Mouse (Mus musculus) hindlimb bud, embryonic 11.5 days (tissue): ENCODE data around the gene Sh3bgr.

Source experiments
- DNase-seq: peaks from one replicate; pipeline ENCODE4 v3.0.0-alpha.2; 2012; ENCODE audit warnings: low read depth, low spot score; ENCODE audit errors: extremely low spot score

The Sh3bgr gene

DNA sequence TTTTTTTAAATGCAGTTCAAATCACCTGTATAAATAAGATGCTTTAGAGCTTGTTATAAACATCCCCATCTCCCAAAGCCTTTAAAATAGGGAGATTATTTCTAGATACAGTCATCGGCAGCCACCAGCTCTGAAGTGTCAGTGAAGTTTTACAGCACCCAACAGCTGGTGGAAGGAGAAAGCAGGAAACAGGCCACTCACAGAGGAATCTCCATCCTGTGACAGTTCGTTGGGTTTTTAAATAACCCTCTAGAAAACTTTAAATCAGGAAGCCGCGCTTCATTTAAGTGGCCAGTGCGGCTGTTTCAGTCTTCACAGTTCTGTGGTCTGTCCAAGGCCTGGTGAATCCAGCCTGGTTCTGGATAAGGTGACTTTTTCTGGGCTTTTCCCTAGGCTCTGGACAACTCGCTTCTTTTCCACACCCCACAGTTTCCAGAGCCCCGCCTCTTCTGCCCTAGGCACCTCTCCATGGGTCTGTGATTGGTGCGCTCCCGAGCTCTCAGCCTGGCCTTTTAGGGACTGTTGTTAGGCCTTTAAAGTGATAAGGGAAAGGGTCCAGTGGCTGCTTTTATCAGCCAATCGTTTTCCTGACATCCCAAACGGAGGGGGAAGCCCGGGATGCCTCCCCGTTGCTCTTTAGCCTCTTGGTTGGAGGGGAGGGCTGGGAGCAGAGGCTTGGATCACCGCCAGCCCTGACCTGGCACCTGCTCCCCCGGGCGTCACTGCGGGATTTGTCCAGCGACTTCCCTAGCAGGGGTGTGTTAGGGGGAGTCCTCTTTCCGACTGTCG is at the start of gene Sh3bgr:
TSS of gene Sh3bgr (plus strand) at position 538 of the 789 bp plus-strand sequence.
- DNase-seq = no peak

DNA sequence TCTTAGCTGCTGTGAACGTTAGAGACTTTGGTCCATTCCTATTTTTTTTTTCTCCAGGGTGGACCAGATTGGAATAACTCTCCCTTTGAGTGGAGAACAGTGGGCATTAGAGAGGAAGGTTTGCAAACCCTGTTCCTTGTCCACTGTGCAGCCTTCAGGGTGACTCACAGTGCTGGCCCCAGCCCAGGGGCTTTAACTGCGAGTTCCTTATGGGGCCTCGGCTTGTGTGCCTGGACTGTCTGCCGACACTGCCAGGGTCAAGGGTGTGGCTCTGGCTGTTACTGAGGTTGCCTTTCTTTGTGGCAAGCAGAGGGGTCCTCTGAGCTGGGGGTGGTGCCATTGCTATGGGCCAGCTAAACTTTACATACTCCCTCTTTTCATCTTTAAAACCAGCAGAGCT is 49.3 kb upstream of the Sh3bgr start:
- DNase-seq = no peak

DNA sequence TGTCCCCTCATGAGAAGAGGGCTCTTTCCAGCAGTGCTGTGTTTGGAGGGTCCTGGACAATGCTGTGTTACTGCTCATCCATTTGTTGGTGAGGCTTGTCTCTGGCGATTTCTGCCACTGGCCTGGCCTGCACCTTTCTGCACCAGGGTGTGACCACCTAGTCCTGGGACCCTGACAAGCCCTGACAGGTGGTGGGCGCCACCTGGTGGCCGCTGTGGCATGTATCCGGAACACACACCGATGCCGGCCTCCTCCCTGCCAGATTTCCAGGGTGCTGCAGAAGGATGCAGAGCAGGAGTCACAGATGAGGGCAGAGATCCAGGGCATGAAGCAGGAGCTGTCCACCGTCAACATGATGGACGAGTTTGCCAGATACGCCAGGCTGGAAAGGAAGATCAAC is 48.7 kb upstream of the Sh3bgr start:
- no peak for DNase-seq

DNA sequence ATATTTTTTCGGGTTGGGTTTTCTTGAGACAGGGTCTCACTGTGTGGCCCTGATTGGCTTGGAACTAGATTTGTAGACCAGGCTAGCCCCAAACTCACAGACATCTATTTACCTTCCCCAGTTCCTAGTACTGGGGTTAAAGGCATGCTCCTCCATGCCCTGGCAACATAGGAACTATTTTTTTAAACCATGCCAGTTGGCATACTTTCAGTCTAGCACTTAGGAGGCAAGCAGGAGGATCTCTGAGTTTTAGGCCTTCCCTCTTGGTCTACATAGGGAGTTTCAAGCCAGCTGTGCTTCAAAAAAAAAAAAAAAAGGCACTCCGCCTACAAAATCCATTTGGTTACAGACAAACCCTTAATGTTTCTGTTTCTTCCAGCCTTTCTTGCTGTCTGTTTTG is 45.8 kb upstream of the Sh3bgr start:
- DNase-seq = no peak

DNA sequence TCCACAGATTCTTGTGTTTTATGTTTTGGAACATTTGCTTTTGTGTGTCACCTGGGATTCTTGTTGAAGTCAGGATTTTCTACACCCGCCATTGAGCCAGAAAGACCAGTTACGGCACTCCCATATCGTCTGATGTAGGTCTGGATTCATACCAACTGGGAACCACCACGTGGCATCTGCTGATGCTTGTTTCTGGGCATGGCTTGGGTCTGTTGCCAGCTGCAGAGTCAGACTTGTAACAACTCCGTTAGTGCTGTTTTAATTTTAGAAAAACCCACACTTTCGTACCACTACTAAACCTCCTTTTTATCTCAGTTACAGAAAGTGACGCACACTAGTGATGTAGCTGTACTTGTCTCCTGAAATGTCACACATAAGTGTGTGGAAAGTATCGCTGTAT is 44.2 kb upstream of the Sh3bgr start:
- no peak for DNase-seq

DNA sequence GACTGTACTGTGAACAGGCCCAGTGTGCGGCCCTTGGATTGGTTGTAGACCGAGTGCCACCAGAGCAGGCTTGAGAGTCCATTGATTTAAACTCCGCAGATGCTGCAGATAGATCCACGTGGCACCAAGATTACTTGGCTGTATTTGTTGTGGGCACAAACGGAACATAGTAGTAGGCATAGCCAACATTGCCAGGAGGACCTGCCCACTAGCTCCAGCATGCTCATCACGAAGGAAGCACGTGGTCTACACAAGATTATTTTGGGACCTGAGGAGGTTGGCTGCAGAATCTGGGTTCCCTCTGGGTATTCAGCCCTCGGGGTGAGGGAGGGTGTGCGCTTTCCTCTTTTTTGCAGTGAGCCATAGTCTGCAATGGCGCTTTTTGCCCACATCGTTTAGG is 43.1 kb upstream of the Sh3bgr start:
- no peak for DNase-seq

DNA sequence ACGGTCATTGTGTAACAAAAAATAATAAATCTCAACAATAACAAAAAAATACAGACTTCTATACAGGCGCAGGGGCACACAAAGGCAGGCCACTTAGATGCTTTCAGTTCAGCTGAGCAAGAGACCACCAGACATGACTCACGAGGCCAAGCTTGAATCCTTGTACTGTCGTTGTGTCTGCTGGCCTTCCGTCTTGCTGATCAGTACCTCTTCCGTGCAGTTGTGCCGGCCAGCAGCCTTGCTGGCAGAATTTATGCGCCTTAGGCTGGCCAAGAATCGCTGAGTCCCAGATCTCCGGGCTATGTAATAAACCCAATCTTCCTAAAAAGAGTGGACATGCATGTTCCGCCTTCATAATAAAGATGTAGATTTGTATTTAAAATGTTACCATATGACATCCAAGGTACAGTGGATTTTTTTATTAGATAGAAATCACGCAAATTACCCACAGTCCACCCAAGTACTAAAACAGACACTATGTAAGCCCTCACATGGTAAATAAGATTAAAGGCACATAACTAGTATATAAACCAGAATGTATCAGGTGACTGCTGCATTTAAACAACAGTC is 41.7 kb upstream of the Sh3bgr start:
- no peak for DNase-seq

DNA sequence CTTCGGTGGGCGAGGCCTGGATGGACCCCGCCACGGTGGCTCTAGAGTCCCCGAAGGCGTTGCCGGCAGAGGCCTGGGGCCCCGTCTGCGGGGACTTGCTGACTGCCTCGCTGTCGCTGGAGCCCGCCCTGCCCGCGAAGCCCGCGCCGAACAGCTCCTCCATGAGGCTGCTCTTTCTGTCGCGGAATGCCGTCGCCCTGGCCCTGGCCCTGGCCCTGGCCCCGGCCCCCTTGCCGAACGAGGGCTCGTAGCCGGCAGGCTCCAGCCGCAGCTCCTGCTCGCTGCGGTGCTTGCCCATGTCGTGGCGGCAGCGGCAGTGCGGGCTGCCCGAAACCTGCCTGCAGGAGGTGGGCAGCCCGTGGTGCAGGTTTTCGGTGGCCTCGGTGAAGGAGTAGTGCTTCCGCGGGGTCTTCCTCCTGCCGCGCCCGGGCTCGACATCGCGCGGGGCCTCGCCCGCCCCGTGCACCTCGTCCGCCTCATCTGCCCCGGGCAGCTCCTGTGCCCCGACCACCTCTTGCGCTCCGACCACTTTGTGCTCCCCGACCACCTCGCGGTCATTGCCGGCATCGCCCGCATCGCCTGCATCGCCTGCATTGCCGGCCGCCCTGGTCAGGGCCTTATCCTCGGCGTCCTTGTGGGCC is 41.0 kb upstream of the Sh3bgr start:
- no peak for DNase-seq

DNA sequence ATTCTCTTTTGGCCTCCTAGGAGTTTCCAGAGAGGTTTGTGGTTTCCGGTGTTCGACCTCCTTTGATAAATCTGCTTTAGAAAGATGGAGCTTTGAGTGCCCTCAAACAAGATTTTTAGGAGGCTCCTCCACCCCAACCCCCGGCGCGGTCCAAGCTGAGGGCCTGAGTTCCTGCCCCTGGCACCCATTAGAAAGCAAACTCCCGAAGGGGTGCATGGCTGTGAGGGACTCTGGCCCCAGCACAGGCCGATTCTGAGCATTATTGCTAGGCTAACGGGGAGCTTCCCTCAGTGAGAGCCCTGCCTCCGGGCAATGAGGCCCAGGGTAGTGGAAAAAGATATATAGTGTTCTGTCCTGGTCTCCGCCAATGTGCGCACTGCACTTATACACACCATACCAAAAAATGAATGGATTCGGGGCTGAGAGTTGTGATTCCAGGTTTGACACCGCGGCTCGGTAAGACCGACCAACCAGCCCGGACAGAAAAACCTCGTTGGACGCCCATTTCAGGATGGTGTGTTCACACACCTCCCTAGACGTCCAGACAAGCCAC is 40.4 kb upstream of the Sh3bgr start:
- DNase-seq = no peak

DNA sequence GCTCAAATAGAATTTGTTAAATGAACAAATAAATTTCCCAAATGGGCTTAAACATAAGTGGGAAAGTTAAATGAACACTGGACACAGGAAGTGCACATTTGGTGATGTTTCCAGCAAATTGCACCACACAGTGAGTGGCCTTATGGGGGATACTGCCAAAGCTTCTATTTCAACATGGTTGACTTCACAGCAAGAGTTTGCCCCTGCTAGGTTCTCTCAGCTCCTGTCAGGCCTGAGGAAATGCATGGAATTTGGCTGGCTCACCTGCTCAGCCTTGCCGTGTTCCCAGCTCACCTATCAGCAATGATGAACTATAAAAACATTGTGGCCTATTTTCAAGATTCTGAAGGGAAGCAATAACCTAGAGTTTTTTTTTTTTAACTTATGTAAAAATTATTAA is 39.3 kb upstream of the Sh3bgr start:
- no peak for DNase-seq

DNA sequence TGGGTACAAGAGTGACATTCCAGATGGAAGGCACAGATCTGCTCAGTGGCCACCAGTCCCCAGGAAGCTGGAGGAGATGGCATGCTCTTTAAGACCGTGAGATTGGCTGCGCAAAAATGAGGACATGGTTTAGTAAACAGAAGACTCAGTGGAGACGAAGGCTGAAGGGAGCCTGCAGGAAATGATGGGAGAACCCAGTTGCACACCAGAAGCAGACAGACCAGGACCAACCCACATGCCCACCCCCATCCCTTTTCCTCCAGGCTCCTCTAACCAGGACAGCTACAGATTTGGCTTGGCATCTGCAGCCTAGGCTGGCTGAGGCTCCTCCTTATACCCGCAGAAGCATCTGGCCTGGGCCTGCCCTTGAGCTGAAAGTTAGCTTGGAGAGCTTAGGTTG is 38.9 kb upstream of the Sh3bgr start:
- no peak for DNase-seq

DNA sequence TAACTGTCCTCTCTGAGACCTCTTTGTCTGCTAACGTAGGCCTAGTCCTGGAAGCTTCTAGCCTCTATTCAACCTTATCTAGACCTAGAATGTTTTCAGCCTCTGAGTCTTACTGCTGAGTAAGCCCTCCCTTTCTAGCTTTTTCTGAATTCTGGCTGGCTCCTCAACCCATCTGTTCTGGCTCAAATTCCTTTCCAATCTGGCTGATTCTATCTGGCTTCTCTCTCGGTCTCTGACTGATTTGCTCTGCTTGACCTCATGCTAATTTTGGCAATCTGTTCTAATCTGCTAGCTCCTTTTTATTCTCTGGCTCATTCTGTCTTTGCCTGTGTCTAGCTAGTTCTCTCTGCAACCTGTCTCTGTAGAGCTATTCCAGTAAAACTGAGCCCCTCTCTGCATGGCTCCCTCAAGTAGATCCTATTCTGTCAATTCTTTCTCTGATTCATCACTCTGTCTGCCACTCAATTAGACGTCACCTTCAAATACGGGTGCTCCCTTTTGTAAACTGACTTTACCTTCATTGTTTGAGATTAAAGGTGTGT is 34.5 kb upstream of the Sh3bgr start:
- no peak for DNase-seq

DNA sequence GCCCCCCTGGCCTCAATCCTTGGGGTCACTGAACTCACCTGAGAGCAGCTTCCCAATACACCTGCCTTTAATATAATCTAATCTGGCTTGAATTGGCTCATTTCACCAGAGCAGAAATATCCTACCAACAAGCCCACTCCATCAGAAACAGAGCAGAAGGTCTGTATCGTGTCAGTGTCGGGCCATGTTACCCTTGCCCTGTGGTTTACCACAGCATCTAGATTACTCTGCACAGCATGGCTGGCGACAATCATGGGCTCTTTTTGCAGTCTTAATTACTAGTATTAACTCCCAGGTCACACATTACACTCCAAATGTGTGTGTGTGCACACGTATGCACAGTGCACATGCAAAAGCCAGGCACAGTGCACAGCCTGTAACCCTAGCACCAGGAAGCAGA is 31.4 kb upstream of the Sh3bgr start:
- no peak for DNase-seq

DNA sequence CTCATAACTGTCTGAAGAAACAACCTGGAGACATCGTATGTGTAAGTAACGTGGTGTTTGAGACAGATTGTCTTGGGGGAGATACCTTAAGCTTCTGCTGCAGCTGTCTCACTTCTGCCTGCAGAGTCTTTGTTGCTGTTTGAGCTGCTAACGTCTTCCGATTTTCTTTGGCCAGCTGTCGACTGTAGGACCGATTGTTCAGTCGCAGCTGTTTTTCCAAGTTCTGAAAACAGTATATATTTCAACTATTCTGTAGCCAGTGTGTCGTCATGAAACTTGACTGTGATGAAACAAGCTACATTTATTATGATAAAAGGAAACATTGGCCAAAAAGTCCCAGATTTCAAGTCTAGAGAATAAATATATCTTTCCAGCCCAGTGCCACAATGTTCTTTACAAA is 26.6 kb upstream of the Sh3bgr start:
- no peak for DNase-seq

DNA sequence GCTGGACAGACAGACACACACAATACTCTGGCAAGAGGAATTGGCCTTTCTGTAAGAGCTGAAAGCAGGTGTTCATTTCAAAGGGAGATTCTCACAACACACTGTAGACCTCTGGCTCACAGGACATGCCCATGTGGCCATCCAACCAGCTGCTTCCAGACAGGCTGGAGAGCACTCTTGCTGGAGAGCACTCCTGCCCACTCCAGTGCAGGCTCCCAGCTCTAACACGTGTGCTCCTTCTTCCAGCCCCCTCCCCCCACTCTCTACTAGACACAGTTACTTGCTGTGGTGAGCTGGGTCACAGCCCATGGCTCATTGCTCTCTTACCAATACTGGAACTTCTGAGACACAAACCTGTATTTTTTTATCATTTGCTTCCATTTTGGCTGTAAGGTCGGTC is 24.9 kb upstream of the Sh3bgr start:
- DNase-seq = no peak

DNA sequence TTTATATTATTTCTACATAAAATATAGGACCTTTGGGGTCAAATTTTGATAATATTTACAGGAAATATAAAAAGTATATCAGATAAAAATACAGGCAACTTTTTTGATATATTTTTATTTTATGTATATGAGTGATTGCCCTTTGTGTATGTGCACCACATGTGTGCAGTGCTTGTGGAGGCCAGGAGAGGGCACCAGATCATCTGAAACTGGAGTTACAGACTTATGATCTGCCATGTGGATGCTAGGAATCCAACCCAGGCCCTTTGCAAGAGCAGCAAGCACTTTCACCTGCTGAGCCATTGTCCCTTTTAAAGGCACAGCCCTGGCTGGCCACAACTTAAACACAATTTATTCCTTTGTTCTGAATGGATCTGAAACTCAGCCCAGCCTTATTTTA is 21.1 kb upstream of the Sh3bgr start:
- no peak for DNase-seq

DNA sequence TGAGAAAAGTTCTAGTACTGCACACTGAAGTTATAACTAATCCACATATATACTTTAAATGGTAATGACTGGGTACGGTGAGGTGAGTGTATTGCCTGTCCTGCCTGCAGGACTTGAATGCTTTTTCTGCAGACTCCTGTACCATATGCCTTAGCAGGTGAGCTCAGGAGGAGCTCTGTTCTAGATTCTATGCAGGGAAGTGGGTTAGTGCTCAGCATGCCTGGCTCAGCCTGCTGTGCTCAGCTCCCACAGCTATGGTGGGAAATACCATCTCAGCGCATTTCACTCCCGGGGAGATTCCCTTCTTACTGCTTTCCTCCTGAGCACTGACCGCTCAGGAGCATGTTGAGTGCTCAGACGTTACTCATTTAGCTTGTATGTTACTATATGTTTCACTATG is 12.6 kb upstream of the Sh3bgr start:
- DNase-seq = no peak

DNA sequence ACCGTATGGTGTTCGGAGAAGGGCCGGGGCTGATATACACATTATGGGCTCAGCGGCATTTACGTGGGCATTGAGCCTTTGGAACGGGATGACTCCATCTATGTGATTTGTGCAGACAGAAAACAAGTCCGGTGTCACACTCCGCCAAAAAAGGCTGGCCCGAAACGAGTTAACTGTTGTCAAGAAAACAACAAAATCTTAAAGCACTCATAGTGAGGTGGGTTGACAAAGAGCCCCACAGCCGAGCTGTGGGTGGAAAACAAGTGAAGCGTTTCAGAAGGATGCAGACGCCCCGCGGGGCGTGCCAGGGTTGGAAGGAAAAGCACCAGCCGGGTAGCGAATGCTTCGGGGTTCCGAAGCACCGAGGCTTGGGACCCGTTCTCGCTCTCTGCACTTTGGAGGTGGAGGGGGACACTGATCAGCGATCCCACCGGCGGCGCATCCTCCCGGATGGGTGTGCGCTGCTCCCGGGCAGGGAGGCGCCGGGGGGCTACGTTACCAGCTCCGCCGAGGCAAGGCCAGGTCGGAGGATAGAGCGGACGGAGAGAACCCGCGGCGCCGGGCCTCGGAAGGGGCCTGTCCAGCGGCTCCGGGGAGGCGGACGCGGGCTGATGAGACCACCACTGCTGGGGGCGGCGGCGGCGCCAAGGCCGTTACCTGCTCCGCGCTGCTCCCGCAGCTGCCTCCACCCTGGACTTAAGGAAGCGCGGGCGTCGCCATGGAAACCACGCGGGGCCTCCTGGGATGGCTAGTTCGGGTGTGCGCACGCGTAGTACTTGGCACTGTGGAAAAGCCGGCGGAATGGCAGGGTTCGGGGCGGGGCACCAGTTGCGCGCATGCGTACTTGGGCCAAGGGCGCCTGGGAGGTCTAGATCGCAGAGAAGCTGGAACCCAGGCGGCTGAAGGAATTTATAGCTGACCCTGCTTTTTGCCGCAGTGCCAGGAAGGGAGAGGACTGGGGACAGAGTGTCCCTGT is 8.4 kb upstream of the Sh3bgr start, which contains the start of gene Lca5l:
TSS of gene Lca5l (minus strand) at position 741 of the 976 bp plus-strand sequence.
- DNase-seq = peak; percentile 95

DNA sequence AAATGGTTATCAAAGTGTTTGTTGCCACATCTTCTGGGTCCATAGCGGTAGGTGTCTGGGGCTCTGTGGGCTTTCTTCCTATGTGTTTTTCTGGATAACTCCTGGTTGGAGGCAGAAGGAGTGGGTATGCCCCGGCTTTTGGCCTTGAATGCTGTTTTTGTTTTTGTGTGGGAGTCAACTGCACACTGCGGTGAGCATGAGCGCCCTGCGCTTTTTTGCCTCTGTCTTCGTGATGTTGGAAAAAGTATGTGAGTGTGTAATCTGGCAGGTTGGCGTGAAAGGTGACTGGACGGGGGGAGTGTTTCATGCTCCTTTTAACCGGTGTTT is 415 bp downstream of the Sh3bgr start:
- no peak for DNase-seq

DNA sequence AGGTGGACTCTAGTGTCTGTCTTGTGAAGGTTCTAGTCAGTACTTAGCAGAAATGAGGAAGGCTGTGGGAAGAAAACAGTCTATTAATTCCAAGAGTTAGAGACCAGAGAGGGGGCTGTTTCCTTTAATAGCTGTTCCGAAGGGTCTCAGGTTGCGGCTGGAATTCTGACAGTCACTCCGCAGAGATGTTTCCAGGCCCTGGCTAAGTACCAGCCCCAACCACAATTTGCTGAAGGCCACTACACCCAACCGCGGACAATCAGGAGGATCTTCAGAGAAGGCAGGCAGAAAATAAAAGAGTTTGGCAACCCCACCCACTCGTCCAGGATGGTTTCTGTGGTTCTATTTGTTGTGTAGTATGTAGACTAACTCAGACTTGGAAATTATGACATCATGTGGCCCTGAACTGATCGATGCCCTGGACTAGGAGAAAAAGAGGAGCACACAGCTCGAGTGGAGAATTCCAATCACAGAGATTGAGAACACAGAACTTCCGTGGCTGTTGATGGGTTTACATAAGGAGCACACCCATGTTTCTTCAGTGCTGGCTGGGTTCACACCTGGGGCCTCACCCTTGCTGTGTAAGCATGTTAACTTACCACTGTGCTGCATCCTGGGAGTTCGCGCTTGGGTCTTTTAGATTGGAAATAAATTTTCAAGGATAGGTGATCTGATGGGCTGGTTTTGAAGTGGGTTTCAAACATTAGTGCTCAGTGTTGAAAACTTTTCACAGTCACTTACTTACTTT is 1.4 kb downstream of the Sh3bgr start:
- DNase-seq = no peak
